Mouse (Mus musculus): Measurements from ENCODE around the gene Zfp867. TPM values are rescaled to one million over a fixed set of nuclear protein-coding genes. Genes with fewer than 3 reads are reported as not detected.
A peak's percentile ranks its signal among the peaks of the same experiment; 100 is the strongest.

The Zfp867 gene
- total and polyA plus RNA-seq, 2 experiments: 0.39 to 4.1 TPM

GRCm38 (mm10) chr11:59456891-59457290, 15.4 kb downstream of the Zfp867 start:
- Histone ChIP-seq H3K4me1 (ENCODE audit: control insufficient read depth, insufficient read depth, low read length) (no peaks in the 10 kb centered on the region), H3K27ac (replicated peaks; ENCODE audit: insufficient read depth, low read depth, low read length) (no peak overlapping the region), H3K36me3 (ENCODE audit: control insufficient read depth, insufficient read depth, low read length) (peaks cover 26% of the 10 kb centered on the region), H3K9ac (ENCODE audit: low read depth, low read length) (no peak overlapping the region), H3K27me3 (ENCODE audit: control insufficient read depth, insufficient read depth, low read length) (no peaks in the 10 kb centered on the region), H3K4me3 (ENCODE audit: insufficient read depth, low read depth, low read length) (no peak overlapping the region), H3K79me2 (ENCODE audit: control insufficient read depth, insufficient read depth, low read length) (no peaks in the 10 kb centered on the region)
- WGBS: 100% methylated on average over 2 of the region's 2 CpGs
- no peak for TF ChIP-seq POLR2A (IDR thresholded peaks at IDR 0.05; ENCODE audit: extremely low read depth, insufficient read depth, low read length)
- TF ChIP-seq CTCF (IDR thresholded peaks at IDR 0.05; ENCODE audit: low read depth, low read length): no peak
- DNase-seq (ENCODE audit: extremely low read depth, low read depth, low spot score): no peak

- H3K36me3 ChIP-seq (ENCODE audit: control insufficient read depth, insufficient read depth, low read length): peaks cover 24% of the 10 kb centered on the region
- no peak for DNase-seq (ENCODE audit: extremely low read depth, low read depth, low spot score)
- no peak overlapping the region for H3K9ac ChIP-seq (ENCODE audit: low read depth, low read length)
- no peak overlapping the region for H3K27ac ChIP-seq (replicated peaks; ENCODE audit: insufficient read depth, low read depth, low read length)
- WGBS: 85% methylated on average over 2 of the region's 2 CpGs
- TF ChIP-seq CTCF (IDR thresholded peaks at IDR 0.05; ENCODE audit: low read depth, low read length): no peak
- TF ChIP-seq POLR2A (IDR thresholded peaks at IDR 0.05; ENCODE audit: extremely low read depth, insufficient read depth, low read length): no peak
- no peak overlapping the region for H3K4me3 ChIP-seq (ENCODE audit: insufficient read depth, low read depth, low read length)
- H3K4me1 ChIP-seq (ENCODE audit: control insufficient read depth, insufficient read depth, low read length): no peaks in the 10 kb centered on the region
- H3K79me2 ChIP-seq (ENCODE audit: control insufficient read depth, insufficient read depth, low read length): no peaks in the 10 kb centered on the region
- H3K27me3 ChIP-seq (ENCODE audit: control insufficient read depth, insufficient read depth, low read length): no peaks in the 10 kb centered on the region
These were observed 15.9 kb downstream of the Zfp867 start for GRCm38 (mm10) chr11:59456346-59456745.

GRCm38 (mm10) chr11:59451086-59451485, 21.2 kb downstream of the Zfp867 start, which contains the start of gene Snap47:
TSS of gene Snap47 (minus strand) at chr11:59451186.
- TF ChIP-seq POLR2A (IDR thresholded peaks at IDR 0.05; ENCODE audit: extremely low read depth, insufficient read depth, low read length) (no peak), CTCF (IDR thresholded peaks at IDR 0.05; ENCODE audit: low read depth, low read length) (no peak)
- WGBS: 86% methylated on average over 4 of the region's 4 CpGs

DNA sequence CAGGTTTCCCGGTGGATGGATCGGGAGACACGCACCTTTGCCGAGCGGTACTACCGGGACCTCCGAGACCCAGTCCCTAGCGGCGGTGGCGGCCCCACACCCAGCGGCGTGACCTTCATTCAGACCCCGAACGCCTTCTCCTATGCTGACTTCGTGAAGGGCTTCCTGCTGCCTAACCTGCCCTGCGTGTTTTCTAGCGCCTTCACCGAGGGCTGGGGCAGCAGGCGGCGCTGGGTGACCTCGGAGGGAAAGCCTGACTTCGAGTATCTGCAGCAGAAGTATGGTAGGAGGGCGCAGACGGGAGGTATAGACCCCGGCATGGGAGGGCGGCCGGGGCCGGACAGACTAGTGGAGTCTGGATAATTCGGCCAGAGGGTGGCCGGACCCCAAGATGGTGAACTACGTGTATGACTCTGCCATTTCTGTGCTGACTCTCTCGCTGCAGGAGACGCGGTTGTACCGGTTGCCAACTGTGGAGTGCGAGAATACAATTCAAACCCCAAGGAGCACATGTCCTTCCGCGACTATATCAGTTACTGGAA, 22.0 kb downstream of the Zfp867 start:
- peak overlapping the region; percentile 93 for H3K4me3 ChIP-seq (ENCODE audit: insufficient read depth, low read depth, low read length)

More at GRCm38 (mm10) chr11:59451086-59451485, 21.2 kb downstream of the Zfp867 start, which contains the start of gene Snap47:
- peaks cover 16% of the 10 kb centered on the region for H3K79me2 ChIP-seq (ENCODE audit: control insufficient read depth, insufficient read depth, low read length)
- no peak for DNase-seq (ENCODE audit: extremely low read depth, low read depth, low spot score)
- H3K36me3 ChIP-seq (ENCODE audit: control insufficient read depth, insufficient read depth, low read length): peaks cover 21% of the 10 kb centered on the region
- H3K27ac ChIP-seq (replicated peaks; ENCODE audit: insufficient read depth, low read depth, low read length): peak within 1 kb of the TSS; percentile 85
- peak within 1 kb of the TSS; percentile 95 for H3K9ac ChIP-seq (ENCODE audit: low read depth, low read length)
- H3K4me3 ChIP-seq (ENCODE audit: insufficient read depth, low read depth, low read length): peak within 1 kb of the TSS; percentile 93
- peaks cover 13% of the 10 kb centered on the region for H3K4me1 ChIP-seq (ENCODE audit: control insufficient read depth, insufficient read depth, low read length)
- H3K27me3 ChIP-seq (ENCODE audit: control insufficient read depth, insufficient read depth, low read length): no peaks in the 10 kb centered on the region

DNA sequence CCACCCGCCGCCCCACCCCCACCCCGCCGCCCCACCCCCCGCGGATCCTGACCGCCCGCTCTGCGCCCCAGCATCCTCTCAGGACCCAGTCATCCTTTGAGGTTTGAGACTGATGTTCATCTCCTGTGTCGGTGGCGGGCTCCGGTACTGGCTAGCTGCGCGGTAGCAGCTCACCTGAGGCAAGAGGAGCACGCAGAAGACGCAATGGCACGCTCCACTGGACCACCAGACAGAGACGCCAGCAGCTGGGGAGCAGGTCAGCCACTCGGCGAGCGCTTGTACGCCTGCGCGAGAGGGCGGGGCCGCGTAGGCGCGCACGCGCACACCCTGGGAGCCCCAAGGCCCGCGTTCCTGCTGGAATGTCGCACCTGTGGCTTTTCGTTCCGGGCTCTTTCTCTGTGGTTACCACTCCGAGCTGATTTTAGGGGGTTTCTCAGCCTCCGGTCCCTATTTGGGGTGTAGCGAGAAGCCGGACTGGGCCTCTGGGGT, 22.5 kb downstream of the Zfp867 start, which contains the start of gene Jmjd4:
Gene Jmjd4, plus strand, starts transcription at position 305 of the 489 bp plus-strand sequence.
- Histone ChIP-seq H3K27ac (replicated peaks; ENCODE audit: insufficient read depth, low read depth, low read length) (peak within 1 kb of the TSS; percentile 85), H3K4me3 (ENCODE audit: insufficient read depth, low read depth, low read length) (peak within 1 kb of the TSS; percentile 93), H3K27me3 (ENCODE audit: control insufficient read depth, insufficient read depth, low read length) (no peaks in the 10 kb centered on the region), H3K9ac (ENCODE audit: low read depth, low read length) (peak within 1 kb of the TSS; percentile 95), H3K79me2 (ENCODE audit: control insufficient read depth, insufficient read depth, low read length) (peaks cover 16% of the 10 kb centered on the region), H3K4me1 (ENCODE audit: control insufficient read depth, insufficient read depth, low read length) (peaks cover 13% of the 10 kb centered on the region), H3K36me3 (ENCODE audit: control insufficient read depth, insufficient read depth, low read length) (peaks cover 10% of the 10 kb centered on the region; the same call in 1 of the 2 replicates)
- peak; percentile 76 for DNase-seq (ENCODE audit: extremely low read depth, low read depth, low spot score)
- WGBS: under 1% methylated on average over 36 of the region's 40 CpGs
- TF ChIP-seq POLR2A (IDR thresholded peaks at IDR 0.05; ENCODE audit: extremely low read depth, insufficient read depth, low read length): 0 out of 2 replicates have a peak, but pooled peaks have one; percentile 61
- TF ChIP-seq CTCF (IDR thresholded peaks at IDR 0.05; ENCODE audit: low read depth, low read length): no peak

More for the DNA sequence above, 22.0 kb downstream of the Zfp867 start:
- peaks cover 16% of the 10 kb centered on the region for H3K79me2 ChIP-seq (ENCODE audit: control insufficient read depth, insufficient read depth, low read length)
- no peaks in the 10 kb centered on the region for H3K27me3 ChIP-seq (ENCODE audit: control insufficient read depth, insufficient read depth, low read length)
- DNase-seq (ENCODE audit: extremely low read depth, low read depth, low spot score): peak; percentile 24
- H3K27ac ChIP-seq (replicated peaks; ENCODE audit: insufficient read depth, low read depth, low read length): peak overlapping the region; percentile 85
- under 1% methylated on average over 38 of the region's 38 CpGs for WGBS
- peak overlapping the region; percentile 95 for H3K9ac ChIP-seq (ENCODE audit: low read depth, low read length)
- 0 out of 2 replicates have a peak, but pooled peaks have one; percentile 27 for TF ChIP-seq CTCF (IDR thresholded peaks at IDR 0.05; ENCODE audit: low read depth, low read length)
- no peak for TF ChIP-seq POLR2A (IDR thresholded peaks at IDR 0.05; ENCODE audit: extremely low read depth, insufficient read depth, low read length)
- peaks cover 15% of the 10 kb centered on the region for H3K36me3 ChIP-seq (ENCODE audit: control insufficient read depth, insufficient read depth, low read length)
- H3K4me1 ChIP-seq (ENCODE audit: control insufficient read depth, insufficient read depth, low read length): peaks cover 13% of the 10 kb centered on the region

- Histone ChIP-seq H3K4me1 (ENCODE audit: control insufficient read depth, insufficient read depth, low read length) (peaks cover 3% of the 10 kb centered on the region; the same call in 1 of the 2 replicates), H3K4me3 (ENCODE audit: insufficient read depth, low read depth, low read length) (no peak overlapping the region), H3K27ac (replicated peaks; ENCODE audit: insufficient read depth, low read depth, low read length) (no peak overlapping the region), H3K9ac (ENCODE audit: low read depth, low read length) (no peak overlapping the region), H3K36me3 (ENCODE audit: control insufficient read depth, insufficient read depth, low read length) (no peaks in the 10 kb centered on the region), H3K79me2 (ENCODE audit: control insufficient read depth, insufficient read depth, low read length) (peaks cover 23% of the 10 kb centered on the region), H3K27me3 (ENCODE audit: control insufficient read depth, insufficient read depth, low read length) (no peaks in the 10 kb centered on the region)
- no peak for DNase-seq (ENCODE audit: extremely low read depth, low read depth, low spot score)
- no peak for TF ChIP-seq POLR2A (IDR thresholded peaks at IDR 0.05; ENCODE audit: extremely low read depth, insufficient read depth, low read length)
- no peak for TF ChIP-seq CTCF (IDR thresholded peaks at IDR 0.05; ENCODE audit: low read depth, low read length)
These were observed 29.2 kb downstream of the Zfp867 start for GRCm38 (mm10) chr11:59443102-59443501.

All from liver, adult 2 months (tissue).